Mouse (Mus musculus) small intestine, adult 2 months (tissue): Measurements from ENCODE around the gene Gm49355.

Experiments used
- CTCF ChIP-seq: fragments of 200-500 bp; IDR thresholded peaks from 2 replicates; pipeline ENCODE4 v1.5.1; 2012; ENCODE audit warnings: low read depth, mild to moderate bottlenecking, control low read depth, inconsistent platforms, low read length, moderate library complexity, mixed read lengths; ENCODE audit not compliant: insufficient replicate concordance, insufficient read length; ENCODE audit errors: extremely low read depth
- POLR2A ChIP-seq: fragments of 200-500 bp; IDR thresholded peaks from 2 replicates; pipeline ENCODE4 v1.6.1; 2012; ENCODE audit warnings: low read depth, mild to moderate bottlenecking, control low read depth, inconsistent platforms, low read length, moderate library complexity

DNA sequence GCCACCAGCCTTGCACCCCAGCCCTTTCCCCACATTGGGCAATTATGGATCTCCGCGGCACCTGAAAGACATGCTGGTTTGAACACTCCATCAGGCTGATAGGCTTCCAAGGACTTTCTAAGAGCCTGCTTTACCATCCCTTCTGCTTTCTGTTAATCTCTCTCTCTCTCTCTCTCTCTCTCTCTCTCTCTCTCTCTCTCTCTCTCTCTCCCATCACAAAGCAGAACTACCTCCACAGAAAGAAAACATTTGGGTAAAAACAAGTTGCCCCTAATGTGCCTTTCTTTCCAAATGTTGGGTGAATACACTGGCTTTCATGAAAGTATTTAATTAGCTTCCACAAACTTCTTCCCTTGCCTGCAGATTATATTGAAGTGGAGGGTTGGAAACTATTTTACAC is 64.3 kb downstream of the Gm49355 start, which contains the start of gene Fezf2:
- no peak for TF ChIP-seq CTCF
- TF ChIP-seq POLR2A = no peak
